Mouse (Mus musculus) small intestine, adult 2 months (tissue): ENCODE data around the gene Klhdc1. TPM values are rescaled to one million over a fixed set of nuclear protein-coding genes. Genes with fewer than 3 reads are reported as not detected.

Experiments
- H3K27ac ChIP-seq: fragments of 200-500 bp; 2 replicates; pipeline ENCODE4 v1.5.1; 2012; ENCODE audit warnings: low read depth, low read length, control low read depth, inconsistent platforms; ENCODE audit not compliant: insufficient read depth
- H3K27me3 ChIP-seq: fragments of 200-500 bp; 2 replicates; pipeline ENCODE4 v1.6.1; 2012; ENCODE audit warnings: mild to moderate bottlenecking, moderate library complexity, low read length, inconsistent platforms; ENCODE audit not compliant: control insufficient read depth, insufficient read depth
- H3K36me3 ChIP-seq: fragments of 200-500 bp; 2 replicates; pipeline ENCODE4 v1.6.1; 2012; ENCODE audit warnings: mild to moderate bottlenecking, low read length, control low read depth, inconsistent platforms; ENCODE audit not compliant: control insufficient read depth, insufficient read depth
- H3K4me1 ChIP-seq: fragments of 200-500 bp; 2 replicates; pipeline ENCODE4 v1.6.1; 2012; ENCODE audit warnings: low read length, inconsistent platforms, mixed read lengths; ENCODE audit not compliant: control insufficient read depth, insufficient read depth, insufficient read length
- H3K4me3 ChIP-seq: fragments of 200-500 bp; 2 replicates; pipeline ENCODE4 v1.5.1; 2012; ENCODE audit warnings: low read depth, mild to moderate bottlenecking, control low read depth, inconsistent platforms, low read length, moderate library complexity
- CTCF ChIP-seq: fragments of 200-500 bp; IDR thresholded peaks from 2 replicates; pipeline ENCODE4 v1.5.1; 2012; ENCODE audit warnings: low read depth, mild to moderate bottlenecking, control low read depth, inconsistent platforms, low read length, moderate library complexity, mixed read lengths; ENCODE audit not compliant: insufficient replicate concordance, insufficient read length; ENCODE audit errors: extremely low read depth
- POLR2A ChIP-seq: fragments of 200-500 bp; IDR thresholded peaks from 2 replicates; pipeline ENCODE4 v1.6.1; 2012; ENCODE audit warnings: low read depth, mild to moderate bottlenecking, control low read depth, inconsistent platforms, low read length, moderate library complexity
- WGBS: fragments of 180-500 bp; shearing (Covaris S2); methylation state at CpG from one replicate; pipeline ENCODE4 v1.1.7; 2018; 5-methylcytosine and 5-hydroxymethylcytosine counted together
- polyA plus RNA-seq: library from polyadenylated mRNA; depleted of rRNA; stranded (reverse); fragments of >200 nt; gene quantifications from 2 replicates; pipeline ENCODE4 v1.2.3, GENCODE M21; 2012

Klhdc1 gene
- polyA plus RNA-seq, 1 experiment, result 2.6 TPM

DNA sequence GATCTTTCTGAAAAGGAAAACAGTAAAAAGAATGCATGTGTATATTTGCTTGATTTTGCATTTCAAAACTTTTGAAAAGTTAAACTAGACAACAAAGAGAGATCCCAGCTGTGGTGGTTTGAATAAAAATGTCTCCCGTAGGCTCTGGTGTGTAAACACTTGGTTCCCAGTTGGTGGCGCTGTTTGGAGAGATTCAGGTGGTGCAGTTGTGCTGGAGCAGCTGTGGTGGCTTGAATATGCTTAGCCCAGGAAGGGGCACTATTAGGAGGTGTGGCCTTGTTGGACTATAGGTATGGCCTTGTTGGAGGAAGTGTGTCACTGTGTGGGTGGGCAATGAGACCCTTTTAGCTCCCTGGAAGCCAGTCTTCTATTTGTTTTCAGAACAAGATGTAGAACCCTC lies 11.7 kb upstream of the Klhdc1 start:
- H3K4me3 ChIP-seq, result no peak overlapping the region
- H3K36me3 ChIP-seq, result no peaks in the 10 kb centered on the region
- 70% methylated on average over 2 of the region's 2 CpGs for WGBS
- TF ChIP-seq POLR2A (no peak), CTCF (peak; percentile 11; the same call in 1 of the 2 replicates)
- H3K27me3 ChIP-seq, result no peaks in the 10 kb centered on the region
- no peak overlapping the region for H3K27ac ChIP-seq
- no peaks in the 10 kb centered on the region for H3K4me1 ChIP-seq

DNA sequence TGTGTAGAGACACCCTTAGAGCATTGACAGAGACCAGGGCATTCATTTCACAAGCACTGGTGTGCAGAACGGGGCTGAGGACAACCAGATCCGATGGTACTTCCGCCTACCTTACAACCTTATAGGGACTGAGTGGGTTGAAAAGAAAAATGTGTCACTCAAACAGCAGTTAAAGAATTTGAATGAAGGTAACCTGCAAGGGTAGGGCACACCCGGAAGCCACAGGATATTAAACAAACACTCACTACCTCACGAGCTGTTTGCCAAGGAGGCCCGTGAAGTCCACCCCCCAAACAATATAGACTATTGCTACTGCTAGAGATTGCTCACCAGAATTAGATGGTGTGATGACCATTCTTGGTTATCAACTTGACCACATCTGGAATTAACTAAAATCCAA lies 5.2 kb upstream of the Klhdc1 start:
- Histone ChIP-seq H3K36me3 (no peaks in the 10 kb centered on the region), H3K4me3 (no peak overlapping the region), H3K27me3 (no peaks in the 10 kb centered on the region), H3K4me1 (no peaks in the 10 kb centered on the region), H3K27ac (no peak overlapping the region)
- WGBS, result 61% methylated on average over 6 of the region's 6 CpGs
- TF ChIP-seq CTCF (no peak), POLR2A (no peak)

DNA sequence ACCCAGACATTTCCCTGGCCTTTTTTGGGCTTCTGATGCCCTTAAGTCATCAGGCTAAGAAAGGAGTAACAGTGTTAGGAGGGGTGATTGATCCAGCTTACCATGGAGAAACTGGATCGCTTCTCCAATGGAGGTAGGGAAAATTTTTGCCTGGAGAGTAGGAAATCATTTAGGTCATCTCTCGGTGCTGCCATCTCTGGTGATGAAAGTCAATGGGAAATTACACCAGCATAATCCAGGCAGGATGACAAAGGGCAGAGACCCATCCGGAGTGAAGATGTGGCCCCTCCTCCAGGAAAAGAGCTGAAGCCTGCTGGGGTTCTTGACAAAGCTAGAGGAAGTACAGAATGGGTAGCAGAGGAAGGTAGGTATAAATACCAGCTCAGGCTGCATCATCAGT lies 2.7 kb upstream of the Klhdc1 start:
- WGBS, result 37% methylated on average over 3 of the region's 3 CpGs

GRCm38 (mm10) chr12:69241405-69241770 lies 412 bp downstream of the Klhdc1 start:
- H3K4me3 ChIP-seq, result peak overlapping the region; percentile 68
- H3K4me1 ChIP-seq, result no peaks in the 10 kb centered on the region
- no peaks in the 10 kb centered on the region for H3K27me3 ChIP-seq
- H3K27ac ChIP-seq, result no peak overlapping the region
- WGBS, result 0% methylated on average over 3 of the region's 3 CpGs
- TF ChIP-seq CTCF, result no peak
- no peak for TF ChIP-seq POLR2A
- H3K36me3 ChIP-seq, result no peaks in the 10 kb centered on the region

More for the DNA sequence above, 2.7 kb upstream of the Klhdc1 start:
- Histone ChIP-seq H3K4me1 (no peaks in the 10 kb centered on the region), H3K36me3 (no peaks in the 10 kb centered on the region), H3K27ac (no peak overlapping the region), H3K4me3 (no peak overlapping the region), H3K27me3 (no peaks in the 10 kb centered on the region)
- no peak for TF ChIP-seq POLR2A
- no peak for TF ChIP-seq CTCF

GRCm38 (mm10) chr12:69241771-69242431 lies 925 bp downstream of the Klhdc1 start:
- WGBS, result 1% methylated on average over 54 of the region's 64 CpGs
- peak overlapping the region; percentile 25; the same call in 1 of the 2 replicates for H3K27ac ChIP-seq
- no peaks in the 10 kb centered on the region for H3K36me3 ChIP-seq
- H3K4me1 ChIP-seq, result no peaks in the 10 kb centered on the region
- peak overlapping the region; percentile 68 for H3K4me3 ChIP-seq
- no peaks in the 10 kb centered on the region for H3K27me3 ChIP-seq
- TF ChIP-seq CTCF (no peak), POLR2A (peak; percentile 53; the same call in 1 of the 2 replicates)

DNA sequence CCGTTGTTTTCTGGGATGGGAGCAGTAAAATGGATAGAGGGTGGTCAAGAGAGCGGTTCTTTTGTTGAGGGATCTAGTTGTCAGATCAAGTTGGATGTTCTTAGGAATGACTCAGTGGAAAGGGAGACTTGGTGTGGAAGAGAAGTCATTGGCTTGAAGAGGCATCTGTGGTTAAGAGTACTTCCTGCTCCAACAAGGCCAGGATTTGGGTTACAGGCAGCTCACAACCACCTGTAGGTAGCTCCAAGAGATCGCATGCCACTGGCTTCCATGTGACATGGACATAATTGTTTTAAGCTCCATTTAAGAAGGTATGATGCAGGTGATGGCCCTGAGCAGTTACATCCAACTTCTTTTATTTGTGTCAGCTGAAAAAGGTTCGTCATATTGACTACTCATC lies 8.8 kb downstream of the Klhdc1 start:
- Histone ChIP-seq H3K4me3 (no peak overlapping the region), H3K4me1 (no peaks in the 10 kb centered on the region), H3K27ac (no peak overlapping the region), H3K27me3 (no peaks in the 10 kb centered on the region), H3K36me3 (no peaks in the 10 kb centered on the region)
- 89% methylated on average over 4 of the region's 4 CpGs for WGBS
- TF ChIP-seq POLR2A (no peak), CTCF (no peak)

DNA sequence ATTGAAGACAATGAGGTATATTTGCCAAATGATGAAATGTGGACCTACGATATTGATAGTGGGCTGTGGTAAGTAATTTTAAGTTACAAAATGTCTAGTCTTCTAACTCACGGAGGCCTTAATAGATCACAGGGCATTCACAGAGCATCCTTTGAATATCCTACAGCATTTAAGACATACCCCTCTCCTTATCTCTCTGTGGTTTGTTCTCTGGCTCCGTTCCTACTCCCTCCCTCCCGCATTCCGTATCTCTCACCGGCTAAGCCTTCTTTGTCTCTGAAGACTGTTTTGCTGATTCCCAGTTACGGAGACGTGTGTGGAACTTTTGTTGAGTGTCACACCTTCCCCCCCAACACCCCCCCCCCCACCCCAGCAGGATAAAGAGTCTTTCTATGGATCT lies 9.8 kb downstream of the Klhdc1 start:
- no peak for TF ChIP-seq CTCF
- no peak for TF ChIP-seq POLR2A
- H3K36me3 ChIP-seq, result no peaks in the 10 kb centered on the region
- WGBS, result 84% methylated on average over 8 of the region's 8 CpGs
- no peaks in the 10 kb centered on the region for H3K27me3 ChIP-seq
- no peaks in the 10 kb centered on the region for H3K4me1 ChIP-seq
- no peak overlapping the region for H3K4me3 ChIP-seq
- no peak overlapping the region for H3K27ac ChIP-seq
